Mouse (Mus musculus) adrenal gland, adult 2 months (tissue): ENCODE data around the gene Csf3. TPM values are rescaled to one million over a fixed set of nuclear protein-coding genes. Genes with fewer than 3 reads are reported as not detected.

Experiments used
- DNase-seq: peaks from one replicate; pipeline ENCODE4 v3.0.0; 2021
- polyA plus RNA-seq: library from polyadenylated mRNA; depleted of rRNA; stranded (reverse); fragments of >200 nt; gene quantifications from 2 replicates; pipeline ENCODE4 v1.2.3, GENCODE M21; 2012; rRNA removed
- total RNA-seq, 2 experiments: library from RNA; stranded (reverse); gene quantifications; 2 replicates each; pipeline ENCODE4 v1.2.3; 2021

Gene Csf3
- total and polyA plus RNA-seq, 3 experiments = not detected

DNA sequence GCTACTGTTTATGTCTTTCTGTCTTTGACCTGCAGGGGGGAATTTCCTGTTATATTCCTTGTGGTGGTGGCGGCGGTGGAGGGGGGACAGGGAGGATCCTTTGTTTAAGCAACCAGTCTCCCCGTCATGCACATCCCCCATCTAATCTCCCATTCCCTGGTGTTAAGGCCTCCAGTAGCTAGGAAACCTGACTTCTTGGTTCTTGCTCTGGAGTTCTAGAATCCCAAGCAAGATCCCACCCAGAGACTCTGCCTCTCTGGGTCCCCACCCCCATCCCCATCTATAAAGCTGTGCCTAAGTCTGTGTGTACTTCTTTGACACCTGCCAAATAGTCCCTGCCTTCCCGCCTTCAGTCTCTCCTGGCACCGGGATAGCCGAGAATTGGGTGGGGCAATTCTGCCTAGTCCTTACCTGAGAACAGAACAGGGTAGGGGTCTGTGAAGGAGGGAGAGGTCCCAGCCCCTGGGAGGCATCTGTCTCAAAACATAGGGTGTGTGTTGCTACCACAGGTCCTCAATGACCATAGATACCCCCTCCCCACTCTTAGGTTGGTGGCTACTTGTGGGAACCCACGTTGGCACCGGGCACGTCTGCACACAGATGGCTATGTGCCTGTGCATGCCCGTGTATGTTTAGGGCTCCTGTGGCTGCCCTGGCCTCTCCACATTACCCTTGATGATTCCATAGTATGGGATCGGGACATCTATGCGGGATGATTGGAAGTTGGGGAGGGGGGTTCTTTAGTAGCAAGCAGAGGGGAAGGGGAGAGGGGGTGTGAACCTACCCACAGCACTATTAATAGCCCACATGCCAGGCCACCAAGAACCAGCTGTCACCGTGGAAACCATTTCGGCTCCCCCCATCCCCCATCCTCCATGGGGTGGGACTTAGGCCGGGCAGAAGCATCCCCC is 47.7 kb downstream of the Csf3 start:
- DNase-seq = no peak

DNA sequence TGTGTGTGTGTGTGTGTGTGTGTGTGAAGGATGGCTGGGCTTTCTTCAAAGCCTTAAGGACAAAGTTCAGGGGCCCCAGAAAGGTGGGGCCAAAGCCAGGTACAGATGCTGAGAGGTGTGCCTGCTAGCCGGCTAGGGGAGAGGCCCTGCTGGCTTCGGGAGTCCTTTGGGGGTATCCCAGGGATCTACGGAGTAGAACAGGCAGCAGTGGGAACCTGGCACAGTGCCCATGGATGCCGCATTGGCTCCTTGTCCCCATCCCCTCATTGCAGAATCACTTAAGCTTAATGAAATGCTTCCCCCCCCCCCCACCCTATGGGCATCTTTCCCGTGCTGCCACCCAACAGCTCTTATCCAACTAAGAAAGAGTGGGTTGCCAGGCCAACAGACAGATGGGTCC is 48.7 kb downstream of the Csf3 start:
- no peak for DNase-seq

DNA sequence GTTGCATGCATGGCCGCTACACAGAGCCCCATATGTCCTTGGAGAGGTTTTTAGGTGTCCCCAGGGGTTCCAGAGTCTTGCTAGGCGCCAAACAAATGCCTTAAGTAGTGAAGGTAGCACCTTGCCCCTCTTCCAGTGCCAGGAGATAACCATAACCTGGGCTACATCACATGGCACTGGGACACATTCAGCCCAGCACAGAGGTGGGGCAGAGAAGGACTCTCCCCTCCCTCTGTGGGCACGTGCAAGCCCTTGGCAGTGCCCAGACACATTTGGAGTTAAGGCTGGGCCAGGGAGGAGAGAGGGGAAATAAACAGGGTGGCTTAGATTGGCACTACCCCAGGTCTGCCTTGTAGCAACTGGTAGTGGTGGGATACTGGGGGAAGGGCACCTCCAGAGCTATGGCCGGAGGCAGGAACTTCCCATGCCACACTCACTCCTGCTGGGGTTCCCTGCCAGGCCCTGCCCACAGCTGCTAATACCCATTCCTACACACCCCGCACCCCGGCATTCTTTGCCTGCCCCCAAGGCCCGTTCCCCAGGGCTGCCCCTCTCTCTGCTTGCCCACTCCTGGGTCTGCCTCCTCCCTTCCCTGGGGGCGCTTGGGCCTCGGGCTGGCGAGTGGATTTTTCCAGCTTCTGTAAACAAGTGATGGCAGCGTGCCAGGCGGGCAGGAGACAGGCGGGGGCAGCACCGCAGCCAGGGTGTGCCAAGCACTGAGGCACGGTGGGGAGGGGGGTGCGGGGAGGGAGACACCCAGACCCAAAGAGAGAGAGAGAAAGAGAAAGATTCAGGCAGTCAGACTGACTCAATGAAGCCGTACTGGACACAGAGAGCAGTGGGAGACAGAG is 49.5 kb downstream of the Csf3 start:
- DNase-seq = peak; percentile 85

DNA sequence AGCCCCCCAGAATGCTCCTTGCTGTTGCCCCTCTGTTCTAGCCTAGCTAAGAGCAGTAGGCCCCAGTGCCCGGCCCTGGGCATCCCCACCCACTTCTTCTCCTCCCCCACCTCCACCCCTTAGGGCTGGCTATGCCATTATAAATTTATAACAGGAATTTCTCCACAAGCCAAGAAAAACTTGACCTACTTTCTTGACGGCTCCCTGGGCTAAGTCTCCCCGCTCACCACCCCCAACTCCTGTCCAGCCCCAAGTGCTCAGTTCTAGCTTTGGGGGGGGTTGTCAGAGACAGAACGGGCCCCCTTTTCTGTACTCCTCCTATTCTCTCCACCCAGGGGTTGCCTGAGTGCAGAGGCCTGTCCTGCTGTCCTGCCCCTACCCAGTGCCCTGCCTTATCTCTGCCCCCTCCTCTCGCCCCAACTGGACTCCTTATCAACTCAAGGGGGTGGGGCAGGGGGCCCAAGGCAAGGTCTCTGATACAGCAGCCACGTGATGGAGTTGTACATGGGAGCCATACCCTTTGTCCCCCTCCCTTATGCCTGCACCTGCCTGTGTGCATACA is 50.2 kb downstream of the Csf3 start:
- DNase-seq = peak; percentile 78

DNA sequence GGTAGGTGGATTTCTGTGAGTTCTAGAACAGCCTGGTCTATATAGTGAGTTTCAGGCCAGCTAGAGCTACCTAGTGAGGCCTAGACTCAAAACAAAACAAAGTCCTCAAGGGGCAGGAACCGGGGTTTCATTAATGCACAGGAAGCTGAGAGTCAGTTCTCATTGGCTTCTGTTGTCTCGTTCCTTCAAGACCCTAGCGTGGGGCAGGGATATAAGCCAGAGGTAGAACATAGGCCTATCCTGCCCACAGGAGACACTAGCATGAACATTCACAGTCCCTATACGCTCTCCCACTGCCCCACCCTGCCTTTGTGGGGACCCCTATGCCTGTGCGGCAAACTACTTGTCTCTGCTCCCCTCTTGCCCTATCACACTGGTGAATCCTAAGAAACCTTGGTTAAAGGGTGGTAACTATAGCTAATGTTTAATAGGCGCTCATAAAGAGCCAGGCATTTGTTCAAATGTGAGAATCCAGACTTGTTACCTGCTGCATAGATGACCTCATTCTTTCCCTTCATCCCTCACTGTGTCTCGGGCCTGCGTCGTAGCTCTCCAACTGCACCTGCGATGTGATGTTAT is 51.6 kb downstream of the Csf3 start:
- DNase-seq = no peak

Other genes with a start within 250 kb of the Csf3 start
- gene Ikzf3, start 155.2 kb upstream of the Csf3 start, total RNA-seq = under 1 TPM; 0.72 to 0.86 TPM
- gene Ikzf3, start 155.2 kb upstream of the Csf3 start, polyA plus RNA-seq = 0.10 and 0.36 TPM in 2 replicates
- under 1 TPM; 0.66 to 0.69 TPM for gene Zpbp2, start 150.2 kb upstream of the Csf3 start, total RNA-seq
- 0.10 and 0.30 TPM in 2 replicates for gene Zpbp2, start 150.2 kb upstream of the Csf3 start, polyA plus RNA-seq
- 100 to 1,000 TPM in 1 of 2 experiments, 10 to 100 TPM in 1; 94.9 to 180 TPM for gene Ormdl3, start 113.9 kb upstream of the Csf3 start, total RNA-seq
- 151 and 188 TPM in 2 replicates for gene Ormdl3, start 113.9 kb upstream of the Csf3 start, polyA plus RNA-seq
- gene Lrrc3c, start 103.0 kb upstream of the Csf3 start, total RNA-seq = not detected
- gene Lrrc3c, start 103.0 kb upstream of the Csf3 start, polyA plus RNA-seq = not detected in 2 replicates
- gene Gm12355, start 75.6 kb upstream of the Csf3 start, total RNA-seq = 10 to 100 TPM in 1 of 2 experiments, 1 to 10 TPM in 1; 6.3 to 15.3 TPM
- gene Gm12355, start 75.6 kb upstream of the Csf3 start, polyA plus RNA-seq = not detected in 2 replicates
- 10 to 100 TPM in 1 of 2 experiments, 1 to 10 TPM in 1; 4.7 to 19.4 TPM for gene Gsdma3, start 74.9 kb upstream of the Csf3 start, total RNA-seq
- not detected in 2 replicates for gene Gsdma3, start 74.9 kb upstream of the Csf3 start, polyA plus RNA-seq
- under 1 TPM; 0.35 to 0.69 TPM for gene Gsdma2, start 54.5 kb upstream of the Csf3 start, total RNA-seq
- gene Gsdma2, start 54.5 kb upstream of the Csf3 start, polyA plus RNA-seq = 0.12 TPM in 2 replicates
- not detected for gene Gsdma, start 36.9 kb upstream of the Csf3 start, total RNA-seq
- gene Gsdma, start 36.9 kb upstream of the Csf3 start, polyA plus RNA-seq = not detected in 2 replicates
- gene Psmd3, start 18.7 kb upstream of the Csf3 start, total RNA-seq = 100 to 1,000 TPM; 128 to 130 TPM
- gene Psmd3, start 18.7 kb upstream of the Csf3 start, polyA plus RNA-seq = 177 and 195 TPM in 2 replicates
- gene Med24, start 28.2 kb downstream of the Csf3 start, total RNA-seq = 10 to 100 TPM; 45.3 to 55.1 TPM
- gene Med24, start 28.2 kb downstream of the Csf3 start, polyA plus RNA-seq = 74.3 and 99.6 TPM in 2 replicates
- gene Thra, start 39.4 kb downstream of the Csf3 start, total RNA-seq = 10 to 100 TPM; 84.6 to 86.1 TPM
- 105 and 132 TPM in 2 replicates for gene Thra, start 39.4 kb downstream of the Csf3 start, polyA plus RNA-seq
- 100 to 1,000 TPM; 135 to 155 TPM for gene Nr1d1, start 74.1 kb downstream of the Csf3 start, total RNA-seq
- 404 and 577 TPM in 2 replicates for gene Nr1d1, start 74.1 kb downstream of the Csf3 start, polyA plus RNA-seq
- 10 to 100 TPM; 80.9 to 98.0 TPM for gene Msl1, start 94.3 kb downstream of the Csf3 start, total RNA-seq
- gene Msl1, start 94.3 kb downstream of the Csf3 start, polyA plus RNA-seq = 63.2 and 65.0 TPM in 2 replicates
- gene Casc3, start 103.6 kb downstream of the Csf3 start, total RNA-seq = 10 to 100 TPM; 30.0 to 32.3 TPM
- gene Casc3, start 103.6 kb downstream of the Csf3 start, polyA plus RNA-seq = 27.9 and 30.2 TPM in 2 replicates
- under 1 TPM; 0.29 to 0.79 TPM for gene Rapgefl1, start 135.5 kb downstream of the Csf3 start, total RNA-seq
- 1.5 and 1.9 TPM in 2 replicates for gene Rapgefl1, start 135.5 kb downstream of the Csf3 start, polyA plus RNA-seq
- 10 to 100 TPM; 15.6 to 23.7 TPM for gene Wipf2, start 162.4 kb downstream of the Csf3 start, total RNA-seq
- 8.9 and 13.4 TPM in 2 replicates for gene Wipf2, start 162.4 kb downstream of the Csf3 start, polyA plus RNA-seq
- under 1 TPM; 0.48 to 0.86 TPM for gene Cdc6, start 206.5 kb downstream of the Csf3 start, total RNA-seq
- gene Cdc6, start 206.5 kb downstream of the Csf3 start, polyA plus RNA-seq = 0.07 and 0.08 TPM in 2 replicates
- gene Rara, start 226.6 kb downstream of the Csf3 start, total RNA-seq = 10 to 100 TPM; 17.0 to 30.8 TPM
- gene Rara, start 226.6 kb downstream of the Csf3 start, polyA plus RNA-seq = 43.7 and 44.9 TPM in 2 replicates